Mouse (Mus musculus) stomach, postnatal 0 days (tissue): ENCODE measurements at regions not wholly inside any gene's neighbourhood (a gene's known extent, or its start where the extent isn't known, plus 50 kb on each side); places are given as distances from the start of the nearest gene placed in this dataset.

Experiments
- CTCF ChIP-seq: IDR thresholded peaks from 2 replicates; pipeline ENCODE4 v1.5.1; 2016; ENCODE audit warnings: antibody characterized with exemption, low read depth, mild to moderate bottlenecking, moderate library complexity
- EP300 ChIP-seq: optimal IDR thresholded peaks from 2 replicates; pipeline ENCODE3; 2016; ENCODE audit warnings: antibody characterized with exemption

DNA sequence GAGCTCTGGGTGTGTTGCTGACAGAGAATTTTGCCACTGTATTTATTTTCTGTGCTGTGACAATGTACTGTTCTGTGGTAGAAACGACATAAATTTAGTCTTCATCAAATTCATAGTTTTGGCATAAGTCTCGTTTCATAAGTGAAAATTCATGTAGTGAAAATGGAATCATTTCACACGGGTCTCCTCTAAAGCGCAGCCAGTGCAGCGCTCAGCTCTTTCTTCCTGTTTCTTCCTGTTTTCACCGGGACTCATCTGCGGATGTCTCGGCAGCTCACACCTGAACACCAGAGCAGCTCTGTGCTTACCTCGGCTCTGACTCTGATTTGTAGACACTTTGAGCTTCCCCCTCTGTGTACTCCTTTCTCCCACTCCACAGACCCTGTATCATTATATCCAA is 85.2 kb upstream of the Prkd1 start:
- TF ChIP-seq CTCF = no peak
- TF ChIP-seq EP300 = no peak
